Mouse (Mus musculus) small intestine, adult 2 months (tissue): ENCODE measurements at regions not wholly inside any gene's neighbourhood (a gene's known extent, or its start where the extent isn't known, plus 50 kb on each side); places are given as distances from the start of the nearest gene placed in this dataset.

Experiments
- CTCF ChIP-seq: fragments of 200-500 bp; IDR thresholded peaks from 2 replicates; pipeline ENCODE4 v1.5.1; 2012; ENCODE audit warnings: low read depth, mild to moderate bottlenecking, control low read depth, inconsistent platforms, low read length, moderate library complexity, mixed read lengths; ENCODE audit not compliant: insufficient replicate concordance, insufficient read length; ENCODE audit errors: extremely low read depth
- POLR2A ChIP-seq: fragments of 200-500 bp; IDR thresholded peaks from 2 replicates; pipeline ENCODE4 v1.6.1; 2012; ENCODE audit warnings: low read depth, mild to moderate bottlenecking, control low read depth, inconsistent platforms, low read length, moderate library complexity

DNA sequence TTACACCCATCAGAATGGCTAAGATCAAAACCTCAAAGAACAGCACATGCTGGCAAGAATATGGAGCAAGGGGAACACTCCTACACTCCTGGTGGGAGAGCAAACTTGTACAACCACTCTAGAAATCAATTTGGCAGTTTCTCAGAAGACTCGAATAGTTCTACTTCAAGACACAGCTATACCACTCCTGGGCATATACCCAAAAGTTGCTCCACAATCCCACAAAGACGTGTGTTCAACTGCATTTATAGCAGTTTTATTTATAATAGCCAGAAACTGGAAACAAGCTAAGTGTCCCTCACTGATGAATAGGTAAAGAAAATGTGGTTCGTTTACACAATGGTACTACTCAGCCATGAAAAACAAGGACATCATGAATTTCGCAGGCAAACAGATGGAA lies 384.6 kb upstream of the Atp2b1 start:
- TF ChIP-seq CTCF: no peak
- TF ChIP-seq POLR2A: no peak
